Mouse (Mus musculus) inflammation-experienced regulatory T-cells, adult 16 weeks (primary cell): ENCODE measurements around the gene Uncx. TPM values are rescaled to one million over a fixed set of nuclear protein-coding genes. Genes with fewer than 3 reads are reported as not detected.

Experiments
- polyA plus RNA-seq: library from polyadenylated mRNA; unstranded; fragments of 100-300 nt; shearing (Covaris generic); gene quantifications from one replicate; pipeline ENCODE4 v1.2.1, GENCODE M21; 2017

Gene Uncx
- not detected for polyA plus RNA-seq

GRCm38 (mm10) chr5:139543214-139543613 lies at the start of gene Uncx:
Uncx (plus strand) TSS chr5:139543494.

Other genes starting within 250 kb of the Uncx start
- 2.8 TPM for gene Adap1, start 217.9 kb upstream of the Uncx start, polyA plus RNA-seq
- gene Cox19, start 192.1 kb upstream of the Uncx start, polyA plus RNA-seq = 50.5 TPM
- gene Cyp2w1, start 190.9 kb upstream of the Uncx start, polyA plus RNA-seq = not detected
- 9.2 TPM for gene Gpr146, start 165.8 kb upstream of the Uncx start, polyA plus RNA-seq
- gene C130050O18Rik, start 138.2 kb upstream of the Uncx start, polyA plus RNA-seq = 0.18 TPM
- gene Gper1, start 120.3 kb upstream of the Uncx start, polyA plus RNA-seq = not detected
- gene 3110082I17Rik, start 83.0 kb upstream of the Uncx start, polyA plus RNA-seq = 7.1 TPM
- 17.2 TPM for gene Zfand2a, start 58.9 kb upstream of the Uncx start, polyA plus RNA-seq
- gene Micall2, start 192.8 kb downstream of the Uncx start, polyA plus RNA-seq = 0.12 TPM
- gene Ints1, start 232.2 kb downstream of the Uncx start, polyA plus RNA-seq = 60.7 TPM
- 53.7 TPM for gene Mafk, start 248.0 kb downstream of the Uncx start, polyA plus RNA-seq